Mouse (Mus musculus) granulocyte monocyte progenitor cell, adult 5-6 weeks (primary cell): Measurements from ENCODE around the gene Calhm2. TPM values are rescaled to one million over a fixed set of nuclear protein-coding genes. Genes with fewer than 3 reads are reported as not detected.

Experiments used
- ATAC-seq: replicated peaks from 2 replicates; pipeline ENCODE4 v1.8.0; 2016; ENCODE audit warnings: mild to moderate bottlenecking, moderate TSS enrichment, inconsistent platforms; ENCODE audit not compliant: poor library complexity, severe bottlenecking
- total RNA-seq, 2 experiments: library from RNA; stranded (forward) in 1 of 2; stranded (reverse) in 1 of 2; fragments of 200-712, 200-1000 nt in 1 of 2; fragments of >200 nt in 1 of 2; fragmentation: Nextera tagmentation in 1 of 2; gene quantifications; 2 replicates each; pipeline ENCODE4 v1.2.3; 2014 to 2017

Calhm2 gene
- total RNA-seq, 2 experiments from 2014 or later, result 6.0 to 6.6 TPM

GRCm38 (mm10) chr19:47089718-47090525 lies 48.2 kb downstream of the Calhm2 start:
- peak; percentile 54 for ATAC-seq

- no peak for ATAC-seq
Measured at GRCm38 (mm10) chr19:47088226-47088625, 49.9 kb downstream of the Calhm2 start.

GRCm38 (mm10) chr19:47067924-47068611 lies 70.0 kb downstream of the Calhm2 start:
- ATAC-seq, result peak; percentile 88

- ATAC-seq, result peak; percentile 94
Measured at GRCm38 (mm10) chr19:47067096-47067882, 70.8 kb downstream of the Calhm2 start, which contains the start of gene Taf5. Taf5 (plus strand) TSS chr19:47067746.

GRCm38 (mm10) chr19:47065860-47066259 lies 72.2 kb downstream of the Calhm2 start:
- ATAC-seq, result no peak

GRCm38 (mm10) chr19:47057684-47058083 lies 80.4 kb downstream of the Calhm2 start:
- ATAC-seq, result no peak

Other genes with a start within 250 kb of the Calhm2 start
- gene Ina, start 123.6 kb downstream of the Calhm2 start, total RNA-seq (2014; fragmentation: Nextera tagmentation), result not detected in 2 replicates
- gene Ina, start 123.6 kb downstream of the Calhm2 start, total RNA-seq (2017), result not detected in 2 replicates
- gene Nt5c2, start 123.1 kb downstream of the Calhm2 start, total RNA-seq (2014; fragmentation: Nextera tagmentation), result 62.3 and 65.3 TPM in 2 replicates
- gene Nt5c2, start 123.1 kb downstream of the Calhm2 start, total RNA-seq (2017), result 67.6 and 84.5 TPM in 2 replicates
- gene Pcgf6, start 87.4 kb downstream of the Calhm2 start, total RNA-seq (2014; fragmentation: Nextera tagmentation), result 21.3 and 24.9 TPM in 2 replicates
- gene Pcgf6, start 87.4 kb downstream of the Calhm2 start, total RNA-seq (2017), result 10.0 and 11.3 TPM in 2 replicates
- 6.3 and 9.9 TPM in 2 replicates for gene Taf5, start 70.5 kb downstream of the Calhm2 start, total RNA-seq (2014; fragmentation: Nextera tagmentation)
- 25.3 and 27.4 TPM in 2 replicates for gene Taf5, start 70.5 kb downstream of the Calhm2 start, total RNA-seq (2017)
- 747 and 798 TPM in 2 replicates for gene Usmg5, start 47.6 kb downstream of the Calhm2 start, total RNA-seq (2014; fragmentation: Nextera tagmentation)
- gene Usmg5, start 47.6 kb downstream of the Calhm2 start, total RNA-seq (2017), result 493 and 868 TPM in 2 replicates
- 21.6 and 24.7 TPM in 2 replicates for gene Pdcd11, start 47.5 kb downstream of the Calhm2 start, total RNA-seq (2014; fragmentation: Nextera tagmentation)
- 23.8 and 29.3 TPM in 2 replicates for gene Pdcd11, start 47.5 kb downstream of the Calhm2 start, total RNA-seq (2017)
- not detected in 2 replicates for gene Calhm1, start 6.0 kb upstream of the Calhm2 start, total RNA-seq (2014; fragmentation: Nextera tagmentation)
- not detected in 2 replicates for gene Calhm1, start 6.0 kb upstream of the Calhm2 start, total RNA-seq (2017)
- gene Calhm3, start 19.5 kb upstream of the Calhm2 start, total RNA-seq (2014; fragmentation: Nextera tagmentation), result not detected in 2 replicates
- gene Calhm3, start 19.5 kb upstream of the Calhm2 start, total RNA-seq (2017), result not detected in 2 replicates
- not detected in 2 replicates for gene Neurl1a, start 40.5 kb upstream of the Calhm2 start, total RNA-seq (2014; fragmentation: Nextera tagmentation)
- gene Neurl1a, start 40.5 kb upstream of the Calhm2 start, total RNA-seq (2017), result 0.04 TPM in 1 of 2 replicates, not detected in the other